Mouse (Mus musculus): ENCODE measurements around the gene Plin3. TPM values are rescaled to one million over a fixed set of nuclear protein-coding genes. Genes with fewer than 3 reads are reported as not detected.

Gene Plin3
- total and polyA plus RNA-seq, 2 experiments from 2014 or later, result 9.6 to 12.4 TPM

DNA sequence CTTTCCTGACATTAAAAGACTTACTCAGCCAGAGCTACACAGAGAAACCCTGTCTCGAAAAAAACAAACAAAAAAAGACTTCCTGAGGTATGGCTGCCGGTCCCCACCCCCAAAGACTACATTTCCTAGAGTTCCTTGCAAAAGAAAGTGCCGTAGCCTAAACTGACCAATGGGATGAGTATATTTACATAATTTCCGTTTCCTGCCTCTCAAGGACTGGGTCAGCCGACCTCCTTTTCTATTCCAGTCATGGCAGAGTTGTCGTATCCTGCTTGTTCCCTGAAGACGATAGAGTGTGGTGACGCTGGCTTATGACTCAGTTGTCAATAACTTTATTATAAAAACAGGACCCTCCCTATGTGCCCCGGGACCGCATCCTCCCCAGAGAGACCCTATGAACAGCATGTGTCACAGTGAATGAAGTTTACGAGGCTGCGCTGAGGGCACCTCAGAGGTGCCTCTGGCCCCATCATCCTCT lies 23.5 kb downstream of the Plin3 start:
- Histone ChIP-seq H3K9ac (replicated peaks; ENCODE audit: low read length, poor library complexity, severe bottlenecking) (peak overlapping the region; percentile 54; the same call in 1 of the 2 replicates), H3K4me1 (ENCODE audit: insufficient read depth, low read length) (no peaks in the 10 kb centered on the region; the same call in 1 of the 2 replicates), H3K4me3 (ENCODE audit: low read depth, low read length) (peak overlapping the region; percentile 33), H3K27me3 (ENCODE audit: insufficient read depth, low read length) (no peaks in the 10 kb centered on the region), H3K9me3 (ENCODE audit: low read length) (no peaks in the 10 kb centered on the region), H3K36me3 (ENCODE audit: insufficient read depth, low read length) (peaks cover 11% of the 10 kb centered on the region), H3K4me2 (ENCODE audit: low read depth, low read length, poor library complexity, severe bottlenecking) (peak overlapping the region; percentile 46), H3K27ac (ENCODE audit: low read depth, low read length) (peak overlapping the region; percentile 67)
- DNase-seq (ENCODE audit: low spot score), result peak; percentile 92
- WGBS, result 20% methylated on average over 12 of the region's 12 CpGs
- no peak for TF ChIP-seq CTCF (IDR thresholded peaks at IDR 0.05)
- ATAC-seq (ENCODE audit: low FRiP score), result peak; percentile 88

DNA sequence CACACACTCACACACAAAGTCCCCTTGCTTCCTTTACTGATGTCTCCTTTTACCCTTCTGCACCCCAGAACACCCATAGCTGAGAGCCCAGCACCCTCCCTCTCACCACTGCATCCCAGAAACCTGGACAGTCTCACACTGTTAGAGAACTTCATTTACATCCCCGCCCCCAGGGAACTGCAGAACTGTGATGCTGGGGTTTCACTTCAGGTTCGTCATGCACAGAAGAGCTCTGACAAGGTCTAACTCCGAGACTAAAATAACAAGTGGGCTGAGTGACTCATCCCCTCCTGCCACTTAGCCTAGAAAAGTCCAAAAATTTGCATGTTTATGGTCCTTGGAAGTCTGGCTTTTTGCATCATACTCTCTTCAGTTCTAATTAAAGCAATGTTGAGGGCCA lies 26.4 kb downstream of the Plin3 start:
- Histone ChIP-seq H3K27ac (ENCODE audit: low read depth, low read length) (no peak overlapping the region), H3K36me3 (ENCODE audit: insufficient read depth, low read length) (peaks cover 26% of the 10 kb centered on the region), H3K4me2 (ENCODE audit: low read depth, low read length, poor library complexity, severe bottlenecking) (no peak overlapping the region), H3K9me3 (ENCODE audit: low read length) (no peaks in the 10 kb centered on the region), H3K4me3 (ENCODE audit: low read depth, low read length) (no peak overlapping the region), H3K4me1 (ENCODE audit: insufficient read depth, low read length) (peaks cover 2% of the 10 kb centered on the region; the same call in 1 of the 2 replicates), H3K27me3 (ENCODE audit: insufficient read depth, low read length) (no peaks in the 10 kb centered on the region), H3K9ac (replicated peaks; ENCODE audit: low read length, poor library complexity, severe bottlenecking) (no peak overlapping the region)
- TF ChIP-seq CTCF (IDR thresholded peaks at IDR 0.05), result no peak
- DNase-seq (ENCODE audit: low spot score) (no peak), ATAC-seq (ENCODE audit: low FRiP score) (no peak)
- 63% methylated on average over 3 of the region's 3 CpGs for WGBS

DNA sequence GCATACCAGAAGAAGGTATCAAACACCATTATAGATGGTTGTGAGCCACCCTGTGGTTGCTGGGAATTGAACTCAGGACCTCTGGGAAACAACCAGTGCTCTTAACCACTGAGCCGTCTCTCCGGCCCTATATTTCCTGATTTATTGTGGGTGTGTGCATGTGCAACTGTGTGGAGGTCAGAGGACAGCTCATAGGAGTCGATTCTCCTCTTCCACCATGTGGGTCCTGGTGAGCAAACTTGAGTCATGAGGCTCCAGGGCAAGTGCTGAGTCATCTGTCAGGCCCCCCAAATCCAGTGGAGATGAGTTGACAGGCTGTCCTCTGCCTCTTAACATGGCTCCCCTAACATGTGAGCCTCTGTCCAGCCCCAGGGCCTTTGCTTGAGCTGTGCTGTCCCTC lies 26.8 kb downstream of the Plin3 start:
- no peaks in the 10 kb centered on the region for H3K27me3 ChIP-seq (ENCODE audit: insufficient read depth, low read length)
- H3K36me3 ChIP-seq (ENCODE audit: insufficient read depth, low read length), result peaks cover 27% of the 10 kb centered on the region
- ATAC-seq (ENCODE audit: low FRiP score) (no peak), DNase-seq (ENCODE audit: low spot score) (no peak)
- 94% methylated on average over 3 of the region's 3 CpGs for WGBS
- no peak overlapping the region for H3K27ac ChIP-seq (ENCODE audit: low read depth, low read length)
- no peak for TF ChIP-seq CTCF (IDR thresholded peaks at IDR 0.05)
- H3K4me2 ChIP-seq (ENCODE audit: low read depth, low read length, poor library complexity, severe bottlenecking), result no peak overlapping the region
- no peak overlapping the region for H3K4me3 ChIP-seq (ENCODE audit: low read depth, low read length)
- H3K9me3 ChIP-seq (ENCODE audit: low read length), result no peaks in the 10 kb centered on the region
- peaks cover 4% of the 10 kb centered on the region; the same call in 1 of the 2 replicates for H3K4me1 ChIP-seq (ENCODE audit: insufficient read depth, low read length)
- H3K9ac ChIP-seq (replicated peaks; ENCODE audit: low read length, poor library complexity, severe bottlenecking), result no peak overlapping the region

DNA sequence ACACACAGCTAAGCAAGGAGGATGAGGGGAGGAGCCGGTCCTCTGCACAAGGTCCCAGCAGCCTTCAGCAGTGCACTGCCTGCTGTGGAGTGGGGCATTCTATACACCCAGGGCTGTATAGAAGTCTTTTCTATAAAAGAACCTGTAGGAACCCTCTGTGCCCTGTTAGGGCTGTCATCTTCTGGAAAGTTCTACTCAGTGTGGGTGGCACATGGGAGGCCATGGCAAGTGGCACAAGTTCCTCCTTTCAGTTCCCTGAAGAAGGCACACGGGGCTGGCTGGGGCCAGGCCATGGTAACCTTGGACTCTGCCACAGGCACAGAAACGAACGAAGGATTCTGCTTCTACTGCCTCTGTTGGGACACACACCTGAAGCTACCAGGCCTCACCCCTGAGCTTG lies 27.7 kb downstream of the Plin3 start:
- Histone ChIP-seq H3K4me3 (ENCODE audit: low read depth, low read length) (no peak overlapping the region), H3K27me3 (ENCODE audit: insufficient read depth, low read length) (no peaks in the 10 kb centered on the region), H3K4me1 (ENCODE audit: insufficient read depth, low read length) (peaks cover 7% of the 10 kb centered on the region; the same call in 1 of the 2 replicates), H3K4me2 (ENCODE audit: low read depth, low read length, poor library complexity, severe bottlenecking) (no peak overlapping the region), H3K9me3 (ENCODE audit: low read length) (no peaks in the 10 kb centered on the region), H3K36me3 (ENCODE audit: insufficient read depth, low read length) (peaks cover 31% of the 10 kb centered on the region), H3K9ac (replicated peaks; ENCODE audit: low read length, poor library complexity, severe bottlenecking) (no peak overlapping the region), H3K27ac (ENCODE audit: low read depth, low read length) (no peak overlapping the region)
- ATAC-seq (ENCODE audit: low FRiP score), result no peak
- TF ChIP-seq CTCF (IDR thresholded peaks at IDR 0.05), result no peak
- WGBS, result 91% methylated on average over 4 of the region's 4 CpGs
- no peak for DNase-seq (ENCODE audit: low spot score)

DNA sequence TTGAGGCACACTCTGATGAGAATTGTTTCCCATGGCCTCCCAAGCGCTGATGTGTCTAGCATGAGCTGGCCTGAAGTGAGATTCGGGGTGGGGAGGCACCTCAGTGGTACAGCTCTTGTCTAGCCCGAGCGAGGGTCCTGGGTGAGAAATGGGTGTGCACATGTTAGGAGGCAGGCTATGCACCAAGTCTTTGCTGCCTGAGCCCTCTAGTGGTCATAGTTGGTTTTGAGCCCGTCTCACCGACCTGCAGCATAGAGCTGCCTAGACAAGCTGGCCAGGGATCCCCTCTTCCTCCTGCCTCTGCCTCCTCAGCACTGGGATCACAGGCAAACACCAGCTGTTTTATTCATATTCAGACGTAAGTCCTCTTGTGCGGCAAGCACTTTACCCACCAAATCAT lies 28.7 kb downstream of the Plin3 start:
- no peak overlapping the region for H3K9ac ChIP-seq (replicated peaks; ENCODE audit: low read length, poor library complexity, severe bottlenecking)
- ATAC-seq (ENCODE audit: low FRiP score) (peak; percentile 70), DNase-seq (ENCODE audit: low spot score) (peak; percentile 82)
- H3K4me1 ChIP-seq (ENCODE audit: insufficient read depth, low read length), result peaks cover 10% of the 10 kb centered on the region
- H3K9me3 ChIP-seq (ENCODE audit: low read length), result no peaks in the 10 kb centered on the region
- H3K27me3 ChIP-seq (ENCODE audit: insufficient read depth, low read length), result no peaks in the 10 kb centered on the region
- 20% methylated on average over 8 of the region's 8 CpGs for WGBS
- peaks cover 40% of the 10 kb centered on the region for H3K36me3 ChIP-seq (ENCODE audit: insufficient read depth, low read length)
- no peak overlapping the region for H3K4me3 ChIP-seq (ENCODE audit: low read depth, low read length)
- H3K4me2 ChIP-seq (ENCODE audit: low read depth, low read length, poor library complexity, severe bottlenecking), result no peak overlapping the region
- H3K27ac ChIP-seq (ENCODE audit: low read depth, low read length), result no peak overlapping the region
- TF ChIP-seq CTCF (IDR thresholded peaks at IDR 0.05), result peak; percentile 81

DNA sequence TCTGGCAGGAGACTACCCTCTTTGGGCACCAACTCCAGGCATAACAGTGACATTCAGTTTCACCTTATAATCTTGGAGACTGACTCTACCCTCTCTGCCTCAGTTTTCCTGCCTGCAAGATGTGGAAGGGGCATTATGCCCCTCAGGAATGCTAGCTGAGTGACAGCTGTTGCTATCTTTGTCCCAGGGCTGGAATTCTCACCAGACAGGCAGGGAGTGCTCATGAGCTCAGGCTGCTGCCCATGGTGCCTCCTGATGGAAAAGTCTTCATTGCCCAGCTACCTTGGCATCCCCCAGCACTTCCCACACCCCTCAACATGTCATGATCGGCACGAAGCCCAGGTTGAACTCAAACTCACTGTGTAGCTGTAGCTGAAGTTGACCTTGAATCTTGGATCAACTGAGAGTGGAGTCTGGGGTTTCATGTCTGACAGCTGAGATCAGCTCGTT lies 30.0 kb downstream of the Plin3 start:
- Histone ChIP-seq H3K27me3 (ENCODE audit: insufficient read depth, low read length) (no peaks in the 10 kb centered on the region), H3K4me2 (ENCODE audit: low read depth, low read length, poor library complexity, severe bottlenecking) (no peak overlapping the region), H3K9ac (replicated peaks; ENCODE audit: low read length, poor library complexity, severe bottlenecking) (no peak overlapping the region), H3K9me3 (ENCODE audit: low read length) (no peaks in the 10 kb centered on the region), H3K4me1 (ENCODE audit: insufficient read depth, low read length) (peaks cover 10% of the 10 kb centered on the region), H3K4me3 (ENCODE audit: low read depth, low read length) (no peak overlapping the region), H3K36me3 (ENCODE audit: insufficient read depth, low read length) (peaks cover 44% of the 10 kb centered on the region), H3K27ac (ENCODE audit: low read depth, low read length) (no peak overlapping the region)
- DNase-seq (ENCODE audit: low spot score) (no peak), ATAC-seq (ENCODE audit: low FRiP score) (no peak)
- TF ChIP-seq CTCF (IDR thresholded peaks at IDR 0.05), result no peak
- 95% methylated on average over 3 of the region's 3 CpGs for WGBS
